Mouse (Mus musculus) myocyte (in vitro differentiated cells): ENCODE measurements around the gene Kcnn4. TPM values are rescaled to one million over a fixed set of nuclear protein-coding genes. Genes with fewer than 3 reads are reported as not detected.
A peak's percentile ranks its signal among the peaks of the same experiment; 100 is the strongest.

Experiments used
- H3K27me3 ChIP-seq: one replicate; pipeline ENCODE4 v1.6.1; 2011; ENCODE audit not compliant: control insufficient read depth, insufficient read depth, insufficient read length
- H3K36me3 ChIP-seq: one replicate; pipeline ENCODE4 v1.6.1; 2011; ENCODE audit not compliant: control insufficient read depth, insufficient read depth
- H3K4me2 ChIP-seq: one replicate; pipeline ENCODE4 v1.6.1; 2011; ENCODE audit warnings: low read depth, control low read depth
- H3K4me3 ChIP-seq: one replicate; pipeline ENCODE4 v1.5.1; 2011; ENCODE audit warnings: mild to moderate bottlenecking, control low read depth, moderate library complexity
- H3K79me2 ChIP-seq: one replicate; pipeline ENCODE4 v1.6.1; 2011; ENCODE audit not compliant: control insufficient read depth, insufficient read depth
- H3ac ChIP-seq: one replicate; pipeline ENCODE4 v1.6.1; 2011; ENCODE audit not compliant: control insufficient read depth, insufficient read length
- CEBPB ChIP-seq: IDR thresholded peaks from 2 replicates; pipeline ENCODE4 v1.6.1; 2011; ENCODE audit warnings: mild to moderate bottlenecking, moderate library complexity; ENCODE audit not compliant: poor library complexity, insufficient read depth, severe bottlenecking
- E2F4 ChIP-seq: IDR thresholded peaks from one replicate; pipeline ENCODE4 v1.6.1; 2011; ENCODE audit warnings: mild to moderate bottlenecking, control low read depth, moderate library complexity; ENCODE audit not compliant: insufficient read depth
- MAX ChIP-seq: IDR thresholded peaks from one replicate; pipeline ENCODE4 v1.6.1; 2011; ENCODE audit warnings: low read depth, mild to moderate bottlenecking, control low read depth
- MYOD1 ChIP-seq, 3 experiments: IDR thresholded peaks; one replicate each; pipeline ENCODE4 v1.6.1; 2011; ENCODE audit warnings: control low read depth in 2 of 3, low read depth in 2 of 3, mild to moderate bottlenecking in 2 of 3, moderate library complexity in 1 of 3; ENCODE audit not compliant: insufficient read length in 2 of 3, control insufficient read depth in 1 of 3
- MYOG ChIP-seq, 3 experiments: IDR thresholded peaks; one replicate each; pipeline ENCODE4 v1.6.1; 2011; ENCODE audit warnings: control low read depth in 2 of 3, low read depth in 2 of 3, mild to moderate bottlenecking in 2 of 3; ENCODE audit not compliant: insufficient read length in 2 of 3, control insufficient read depth in 1 of 3, insufficient read depth in 1 of 3
- POLR2A ChIP-seq: IDR thresholded peaks from one replicate; pipeline ENCODE4 v1.6.1; 2011; ENCODE audit warnings: low read depth, mild to moderate bottlenecking, control low read depth, moderate library complexity; ENCODE audit not compliant: insufficient read length
- POLR2AphosphoS2 ChIP-seq: IDR thresholded peaks from one replicate; pipeline ENCODE4 v1.6.1; 2011; ENCODE audit warnings: low read depth, control low read depth; ENCODE audit not compliant: insufficient read length
- REST ChIP-seq: IDR thresholded peaks from one replicate; pipeline ENCODE4 v1.6.1; 2011; ENCODE audit warnings: mild to moderate bottlenecking, control low read depth, moderate library complexity; ENCODE audit not compliant: insufficient read depth, insufficient read length
- SRF ChIP-seq: IDR thresholded peaks from one replicate; pipeline ENCODE4 v1.6.1; 2011; ENCODE audit warnings: low read depth; ENCODE audit not compliant: control insufficient read depth, insufficient read length
- TCF12 ChIP-seq: IDR thresholded peaks from one replicate; pipeline ENCODE4 v1.6.1; 2011; ENCODE audit warnings: mild to moderate bottlenecking, control low read depth; ENCODE audit not compliant: poor library complexity, insufficient read depth, severe bottlenecking
- TCF3 ChIP-seq: IDR thresholded peaks from one replicate; pipeline ENCODE4 v1.6.1; 2011; ENCODE audit warnings: low read depth, control low read depth; ENCODE audit not compliant: insufficient read length
- USF1 ChIP-seq: IDR thresholded peaks from one replicate; pipeline ENCODE4 v1.6.1; 2011; ENCODE audit warnings: low read depth, mild to moderate bottlenecking, control low read depth, moderate library complexity
- polyA plus RNA-seq: library from polyadenylated mRNA; unstranded; fragments of >200 nt; fragmentation: generic; extraction: Trizol; gene quantifications from one replicate; pipeline ENCODE4 v1.2.1, GENCODE M21; 2012; ENCODE audit warnings: missing spikeins

The Kcnn4 gene
- polyA plus RNA-seq, 1 experiment = 37.4 TPM

DNA sequence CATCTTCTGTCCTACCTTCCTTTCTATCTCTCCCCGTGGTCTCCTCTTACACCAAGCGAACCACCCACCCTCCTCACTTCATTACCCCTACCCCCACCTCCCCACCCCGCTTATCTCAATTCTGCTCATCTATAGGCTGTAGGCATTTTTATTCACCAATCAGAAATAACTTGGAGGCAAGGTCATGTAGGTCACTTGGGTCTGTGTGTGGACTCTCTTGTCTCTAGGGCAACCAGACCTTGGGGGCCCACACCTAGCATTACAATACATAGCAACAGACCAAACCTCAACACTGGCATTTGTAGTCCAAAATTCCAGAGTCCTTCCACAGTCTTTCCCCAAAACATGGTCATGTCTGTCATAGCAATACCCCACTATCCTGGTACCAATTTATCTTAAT, 40.8 kb downstream of the Kcnn4 start:
- Histone ChIP-seq H3ac (no peak overlapping the region), H3K4me2 (no peak overlapping the region), H3K36me3 (no peaks in the 10 kb centered on the region), H3K79me2 (no peaks in the 10 kb centered on the region), H3K27me3 (no peaks in the 10 kb centered on the region), H3K4me3 (no peak overlapping the region)
- no peak for TF ChIP-seq TCF3
- TF ChIP-seq SRF = no peak

DNA sequence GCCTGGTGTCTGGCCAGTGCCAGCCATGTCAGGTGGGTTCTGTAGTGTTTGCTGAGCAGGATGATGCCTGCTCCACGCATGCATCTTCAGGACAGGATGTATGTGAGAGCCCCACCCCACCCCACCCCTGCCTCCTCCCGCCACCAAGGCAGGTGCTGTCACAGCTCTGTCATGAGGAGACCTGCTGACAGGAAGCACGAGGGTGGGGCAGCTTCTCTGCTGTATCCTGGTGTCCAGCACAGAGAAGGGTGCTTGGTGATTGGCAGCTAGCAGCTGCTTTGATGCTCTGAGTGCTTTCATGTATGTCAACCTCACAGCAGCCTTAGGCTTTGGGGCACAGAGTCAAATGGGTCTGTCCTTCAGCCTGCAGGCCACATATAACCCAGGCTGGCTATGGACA, 43.6 kb downstream of the Kcnn4 start:
- Histone ChIP-seq H3K4me2 (no peak overlapping the region), H3K79me2 (no peaks in the 10 kb centered on the region), H3ac (no peak overlapping the region), H3K36me3 (no peaks in the 10 kb centered on the region), H3K4me3 (no peak overlapping the region), H3K27me3 (no peaks in the 10 kb centered on the region)
- TF ChIP-seq MYOG (IDR thresholded peaks at IDR 0.05; ENCODE audit: control insufficient read depth in 1 of 3, insufficient read depth in 1 of 3, insufficient read length in 2 of 3, low read depth in 2 of 3) (peak in 1 of 3 experiments; percentile 72), MYOD1 (IDR thresholded peaks at IDR 0.05; ENCODE audit: control insufficient read depth in 1 of 3, insufficient read length in 2 of 3, low read depth in 2 of 3) (peak in 2 of 3 experiments; percentile 85 to 96), TCF12 (peak; percentile 44), E2F4 (no peak)

DNA sequence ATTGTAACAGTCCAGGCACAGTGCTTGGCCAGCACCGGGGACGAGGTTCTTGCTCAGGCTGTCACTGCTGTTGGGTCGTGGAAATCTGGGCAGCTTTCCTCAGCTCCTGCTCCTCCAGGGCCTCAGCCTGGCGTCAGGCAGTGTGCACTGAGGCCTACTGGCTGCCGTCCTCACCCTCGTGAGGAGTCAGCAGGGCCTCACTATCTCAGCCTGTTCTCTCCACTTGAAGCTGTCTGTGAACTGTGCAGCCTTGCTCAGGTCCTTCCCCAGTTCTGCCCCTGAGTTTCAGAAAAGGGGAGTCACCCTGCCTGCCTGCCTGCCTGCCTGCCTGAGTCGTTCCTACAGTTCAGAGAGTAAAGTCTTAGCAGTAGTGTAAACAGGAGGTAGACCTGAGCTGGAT, 45.2 kb downstream of the Kcnn4 start:
- Histone ChIP-seq H3K79me2 (no peaks in the 10 kb centered on the region), H3K27me3 (no peaks in the 10 kb centered on the region), H3ac (no peak overlapping the region), H3K36me3 (no peaks in the 10 kb centered on the region), H3K4me3 (no peak overlapping the region), H3K4me2 (no peak overlapping the region)
- no peak for TF ChIP-seq MYOD1 (IDR thresholded peaks at IDR 0.05; ENCODE audit: control insufficient read depth in 1 of 3, insufficient read length in 2 of 3, low read depth in 2 of 3)
- TF ChIP-seq MYOG (IDR thresholded peaks at IDR 0.05; ENCODE audit: control insufficient read depth in 1 of 3, insufficient read depth in 1 of 3, insufficient read length in 2 of 3, low read depth in 2 of 3) = no peak
- TF ChIP-seq TCF3 = no peak
- TF ChIP-seq CEBPB = no peak
- no peak for TF ChIP-seq REST
- TF ChIP-seq E2F4 = no peak
- TF ChIP-seq SRF = no peak
- no peak for TF ChIP-seq POLR2A
- TF ChIP-seq TCF12 = no peak
- no peak for TF ChIP-seq MAX
- TF ChIP-seq USF1 = no peak
- no peak for TF ChIP-seq POLR2AphosphoS2

DNA sequence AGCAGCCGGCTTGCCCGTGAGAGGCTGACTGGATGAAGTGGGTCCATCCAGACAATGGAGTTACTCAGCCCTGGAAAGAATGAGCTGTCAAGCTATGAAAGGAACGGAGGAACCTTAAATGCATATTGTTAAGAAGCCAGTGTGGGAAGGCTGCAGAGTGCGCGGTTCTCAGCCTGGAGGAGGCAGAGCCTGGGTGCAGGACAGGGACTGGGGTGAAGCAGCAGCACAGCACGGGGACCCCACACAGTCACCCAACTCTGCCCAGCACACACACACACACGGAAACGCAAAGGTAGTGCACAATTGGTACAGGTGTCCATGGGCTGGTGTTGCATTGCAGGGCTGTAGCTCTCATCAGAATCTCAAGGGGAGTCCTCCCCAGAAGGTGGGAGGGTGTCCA, 49.5 kb downstream of the Kcnn4 start:
- TF ChIP-seq MAX = no peak
- no peak for TF ChIP-seq CEBPB
- no peak for TF ChIP-seq REST
- no peak for TF ChIP-seq USF1
- TF ChIP-seq POLR2AphosphoS2 = no peak
- no peak for TF ChIP-seq POLR2A
- no peak for TF ChIP-seq MYOD1 (IDR thresholded peaks at IDR 0.05; ENCODE audit: control insufficient read depth in 1 of 3, insufficient read length in 2 of 3, low read depth in 2 of 3)
- TF ChIP-seq SRF = no peak
- TF ChIP-seq E2F4 = no peak
- no peak for TF ChIP-seq MYOG (IDR thresholded peaks at IDR 0.05; ENCODE audit: control insufficient read depth in 1 of 3, insufficient read depth in 1 of 3, insufficient read length in 2 of 3, low read depth in 2 of 3)
- TF ChIP-seq TCF12 = no peak
- no peak for TF ChIP-seq TCF3
- Histone ChIP-seq H3K4me2 (no peak overlapping the region), H3K36me3 (no peaks in the 10 kb centered on the region), H3K79me2 (no peaks in the 10 kb centered on the region), H3ac (no peak overlapping the region), H3K27me3 (no peaks in the 10 kb centered on the region), H3K4me3 (no peak overlapping the region)

DNA sequence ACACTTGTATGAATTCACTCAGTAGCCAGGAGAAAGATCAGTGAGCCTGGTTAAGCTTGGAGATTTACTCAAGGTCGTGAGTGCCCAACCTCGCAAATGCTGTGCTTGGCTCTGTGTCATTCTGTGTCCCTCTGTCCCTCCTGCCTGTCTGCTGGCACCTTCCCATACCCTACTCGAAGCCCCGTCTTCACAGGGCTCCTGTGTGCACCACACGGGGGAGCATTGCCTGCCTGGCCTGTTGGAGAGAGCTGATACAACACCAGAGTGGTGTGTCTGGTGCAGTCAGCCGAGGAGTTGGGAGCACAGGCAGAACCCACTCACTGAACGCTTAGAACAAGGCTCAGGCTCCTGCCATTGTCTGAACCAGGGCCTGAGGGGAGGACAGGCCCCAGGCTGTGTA, 51.6 kb downstream of the Kcnn4 start:
- no peaks in the 10 kb centered on the region for H3K79me2 ChIP-seq
- H3K4me3 ChIP-seq = no peak overlapping the region
- H3ac ChIP-seq = no peak overlapping the region
- no peak for TF ChIP-seq E2F4
- TF ChIP-seq TCF3 = no peak
- TF ChIP-seq POLR2AphosphoS2 = no peak
- TF ChIP-seq TCF12 = no peak
- TF ChIP-seq MAX = no peak
- TF ChIP-seq SRF = no peak
- no peak for TF ChIP-seq MYOD1 (IDR thresholded peaks at IDR 0.05; ENCODE audit: control insufficient read depth in 1 of 3, insufficient read length in 2 of 3, low read depth in 2 of 3)
- TF ChIP-seq USF1 = no peak
- TF ChIP-seq REST = no peak
- TF ChIP-seq MYOG (IDR thresholded peaks at IDR 0.05; ENCODE audit: control insufficient read depth in 1 of 3, insufficient read depth in 1 of 3, insufficient read length in 2 of 3, low read depth in 2 of 3) = no peak
- TF ChIP-seq CEBPB = no peak
- no peak overlapping the region for H3K4me2 ChIP-seq
- H3K36me3 ChIP-seq = no peaks in the 10 kb centered on the region
- H3K27me3 ChIP-seq = no peaks in the 10 kb centered on the region
